Mouse (Mus musculus) heart, adult 2 months (tissue): ENCODE measurements around the gene Derl3. TPM values are rescaled to one million over a fixed set of nuclear protein-coding genes. Genes with fewer than 3 reads are reported as not detected.
"Not testable (repeated sequence)": the region's sequence is repeated elsewhere in the genome, so short reads cannot be mapped to it uniquely, and the experiment has no call there.

Experiments
- DNase-seq, 2 experiments: peaks; one replicate each; pipeline ENCODE4 v3.0.0; 2021
- H3K27ac ChIP-seq: fragments of 200-600 bp; 2 replicates; pipeline ENCODE4 v1.8.1; 2022
- H3K27me3 ChIP-seq: fragments of 200-500 bp; 2 replicates; pipeline ENCODE4 v1.6.1; 2012; ENCODE audit warnings: mild to moderate bottlenecking, low read length, inconsistent platforms, mixed read lengths; ENCODE audit not compliant: control insufficient read depth, insufficient read depth
- H3K36me3 ChIP-seq: fragments of 200-500 bp; 2 replicates; pipeline ENCODE4 v1.6.1; 2012; ENCODE audit warnings: low read length, inconsistent platforms; ENCODE audit not compliant: control insufficient read depth, insufficient read depth
- H3K4me1 ChIP-seq: fragments of 200-500 bp; 2 replicates; pipeline ENCODE4 v1.6.1; 2011; ENCODE audit warnings: low read length; ENCODE audit not compliant: control insufficient read depth, insufficient read depth
- H3K4me3 ChIP-seq: fragments of 200-600 bp; 2 replicates; pipeline ENCODE4 v1.8.1; 2022
- H3K79me2 ChIP-seq: fragments of 200-500 bp; replicated peaks from 2 replicates; pipeline ENCODE4 v1.6.1; 2012; ENCODE audit warnings: mild to moderate bottlenecking, inconsistent platforms, low read length, moderate library complexity, mixed read lengths; ENCODE audit not compliant: control insufficient read depth, insufficient read depth
- H3K9ac ChIP-seq: fragments of 200-500 bp; 2 replicates; pipeline ENCODE4 v1.6.1; 2012; ENCODE audit warnings: low read depth, mild to moderate bottlenecking, control low read depth, inconsistent platforms, low read length, mixed read lengths
- CTCF ChIP-seq: fragments of 200-600 bp; IDR thresholded peaks from 2 replicates; pipeline ENCODE4 v1.8.1; 2022; ENCODE audit warnings: antibody characterized with exemption, mild to moderate bottlenecking, moderate library complexity
- EP300 ChIP-seq: fragments of 200-500 bp; IDR thresholded peaks from 2 replicates; pipeline ENCODE4 v1.6.1; 2011; ENCODE audit warnings: low read depth, low read length, control low read depth; ENCODE audit not compliant: insufficient read depth
- POLR2A ChIP-seq: fragments of 200-500 bp; IDR thresholded peaks from 2 replicates; pipeline ENCODE4 v1.6.1; 2011; ENCODE audit warnings: mild to moderate bottlenecking, low read depth, low read length, control low read depth; ENCODE audit not compliant: insufficient read depth
- WGBS: fragments of 180-500 bp; shearing (Covaris S2); methylation state at CpG from one replicate; pipeline ENCODE4 v1.1.7; 2018; 5-methylcytosine and 5-hydroxymethylcytosine counted together
- intact Hi-C: fragments of 180-260 bp; cut with DNase I; formaldehyde crosslinking; loops from one replicate; pipeline ENCODE4 v1.15.1; 2025
- polyA plus RNA-seq: library from polyadenylated mRNA; depleted of rRNA; stranded (reverse); fragments of >200 nt; gene quantifications from 2 replicates; pipeline ENCODE4 v1.2.3, GENCODE M21; 2012
- total RNA-seq, 2 experiments: library from RNA; stranded (reverse); gene quantifications; 2 replicates each; pipeline ENCODE4 v1.2.3; 2021

Derl3 gene
- total and polyA plus RNA-seq, 3 experiments = 0.50 to 1.0 (median 0.65) TPM

- no peaks in the 10 kb centered on the region for H3K36me3 ChIP-seq
- DNase-seq = peak; percentile 79
- intact Hi-C loops = loop anchor here (1.0 kb wide), 1 partner anchor 68 kb away; no protein-coding TSS in a partner anchor
- no peak overlapping the region for H3K9ac ChIP-seq
- no peaks in the 10 kb centered on the region for H3K27me3 ChIP-seq
- WGBS = 1% methylated on average over 10 of the region's 10 CpGs
- no peak overlapping the region for H3K27ac ChIP-seq
- TF ChIP-seq CTCF (peak; percentile 64), POLR2A (no peak), EP300 (no peak)
- no peaks in the 10 kb centered on the region for H3K79me2 ChIP-seq
- no peaks in the 10 kb centered on the region for H3K4me1 ChIP-seq
- H3K4me3 ChIP-seq = no peak overlapping the region
These were observed 10.0 kb upstream of the Derl3 start for GRCm38 (mm10) chr10:75883232-75883552.

DNA sequence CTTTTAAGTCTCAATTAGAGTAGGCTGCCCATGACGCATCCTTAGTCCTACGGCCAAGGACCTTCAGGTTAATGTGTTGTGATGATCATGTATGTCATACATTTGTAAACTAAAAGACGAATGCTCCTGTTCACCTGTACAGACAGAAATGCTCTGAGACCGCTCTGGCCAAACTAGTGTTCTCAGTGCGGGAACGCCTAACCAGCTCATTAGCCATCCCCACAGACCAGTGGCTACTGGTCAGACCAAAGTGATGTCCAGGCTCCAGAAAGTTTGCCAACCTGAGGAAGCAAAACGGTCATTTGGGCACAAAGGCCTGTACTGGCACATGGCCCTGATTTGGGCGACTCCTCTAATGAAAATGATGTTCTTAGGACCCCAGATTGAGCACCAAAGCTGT is 8.5 kb upstream of the Derl3 start:
- intact Hi-C loops = no loop called here

DNA sequence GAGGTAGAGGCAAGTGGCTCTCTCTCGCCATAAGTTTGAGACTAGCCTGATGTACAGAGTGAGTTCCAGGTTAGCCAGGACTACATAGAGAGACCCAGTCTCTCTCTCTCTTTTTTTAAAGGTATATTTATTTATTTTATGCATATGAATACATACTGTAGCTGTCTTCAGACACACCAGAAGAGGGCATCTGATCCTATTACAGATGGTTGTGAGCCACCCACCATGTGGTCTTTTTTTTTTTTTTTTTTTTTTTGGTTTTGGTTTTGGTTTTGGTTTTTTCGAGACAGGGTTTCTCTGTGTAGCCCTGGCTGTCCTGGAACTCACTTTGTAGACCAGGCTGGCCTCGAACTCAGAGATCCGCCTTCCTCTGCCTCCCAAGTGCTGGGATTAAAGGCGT is 5.7 kb upstream of the Derl3 start:
- H3K36me3 ChIP-seq, intact Hi-C loops, H3K27ac ChIP-seq, H3K27me3 ChIP-seq, H3K79me2 ChIP-seq, H3K4me1 ChIP-seq, DNase-seq, H3K9ac ChIP-seq, H3K4me3 ChIP-seq: not testable (repeated sequence)
- 79% methylated on average over 5 of the region's 5 CpGs for WGBS

More for the DNA sequence above, 8.5 kb upstream of the Derl3 start:
- DNase-seq = no peak
- Histone ChIP-seq H3K27ac (no peak overlapping the region), H3K9ac (no peak overlapping the region), H3K36me3 (no peaks in the 10 kb centered on the region), H3K4me1 (no peaks in the 10 kb centered on the region), H3K79me2 (no peaks in the 10 kb centered on the region), H3K4me3 (no peak overlapping the region), H3K27me3 (no peaks in the 10 kb centered on the region)
- WGBS = 92% methylated on average over 8 of the region's 8 CpGs
- TF ChIP-seq POLR2A = no peak
- TF ChIP-seq CTCF = no peak
- no peak for TF ChIP-seq EP300

DNA sequence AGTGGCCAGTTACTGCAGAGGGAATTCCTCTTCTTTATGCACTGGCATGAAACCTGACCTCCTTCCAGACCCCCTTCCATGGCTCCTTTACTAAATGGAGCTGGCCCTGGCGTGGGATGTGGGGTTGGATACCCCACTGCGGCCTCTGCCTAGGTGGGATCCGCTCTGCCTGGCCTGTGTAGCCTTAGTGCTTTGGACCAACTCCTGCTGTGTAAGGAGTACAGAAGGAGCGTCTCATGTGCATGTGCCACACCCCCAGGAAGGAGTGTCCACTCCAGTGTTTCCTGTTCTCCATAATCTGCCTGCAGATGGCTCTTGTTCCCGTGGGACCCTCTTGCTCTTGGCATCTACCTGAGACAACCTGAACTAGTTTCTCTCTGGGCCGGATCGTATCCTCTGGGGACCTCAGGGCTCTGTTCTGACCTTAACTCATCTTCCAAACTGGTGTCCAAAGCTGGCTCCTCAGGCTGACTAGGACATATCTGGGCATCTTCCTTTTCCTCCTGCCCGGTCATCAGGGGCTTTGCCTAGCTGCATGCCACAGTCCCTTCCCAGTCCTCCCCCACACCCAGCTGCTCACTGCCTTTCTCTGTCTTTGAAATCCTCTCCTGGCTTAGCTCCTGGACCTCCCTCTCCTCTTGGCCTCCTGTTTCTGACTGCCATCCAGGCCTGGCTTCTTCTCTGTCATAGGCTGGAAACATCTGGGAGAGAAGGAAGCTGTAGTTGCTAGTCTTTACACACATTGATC is 3.6 kb upstream of the Derl3 start:
- Histone ChIP-seq H3K36me3 (no peaks in the 10 kb centered on the region), H3K4me1 (peaks cover 2% of the 10 kb centered on the region; the same call in 1 of the 2 replicates), H3K27ac (no peak overlapping the region), H3K4me3 (no peak overlapping the region), H3K27me3 (no peaks in the 10 kb centered on the region), H3K79me2 (no peaks in the 10 kb centered on the region), H3K9ac (no peak overlapping the region)
- TF ChIP-seq POLR2A (no peak), CTCF (no peak), EP300 (no peak)
- intact Hi-C loops = loop anchor here (10.0 kb wide), 1 partner anchor 145 kb away; the partner anchor contains the start of gene Zfp280b
- DNase-seq = no peak
- 41% methylated on average over 8 of the region's 8 CpGs for WGBS

DNA sequence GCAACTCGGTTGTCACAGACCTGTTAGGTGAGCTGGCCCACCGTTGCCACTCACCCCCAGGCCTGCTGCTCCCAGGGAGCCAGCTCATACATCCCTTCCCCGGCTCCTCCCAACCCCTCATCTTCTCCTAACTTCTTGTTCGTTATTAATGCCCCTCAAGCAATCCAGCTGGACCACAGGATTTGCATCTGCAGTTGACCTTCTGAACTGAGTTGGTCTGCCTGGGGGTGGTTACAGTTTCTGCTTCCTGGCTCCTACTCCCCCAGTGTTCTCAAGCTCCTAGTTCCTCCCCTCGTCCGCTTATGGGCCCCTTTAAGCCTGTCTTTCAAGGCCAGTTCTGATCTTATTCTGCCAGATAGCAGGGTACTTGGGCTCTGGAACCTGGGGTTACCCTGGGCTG is 1.4 kb downstream of the Derl3 start:
- Histone ChIP-seq H3K36me3 (peaks cover 6% of the 10 kb centered on the region; the same call in 1 of the 2 replicates), H3K4me1 (peaks cover 15% of the 10 kb centered on the region), H3K79me2 (no peaks in the 10 kb centered on the region), H3K9ac (no peak overlapping the region), H3K27me3 (no peaks in the 10 kb centered on the region), H3K4me3 (no peak overlapping the region), H3K27ac (no peak overlapping the region)
- no peak for DNase-seq
- TF ChIP-seq POLR2A (no peak), CTCF (no peak), EP300 (no peak)
- WGBS = 76% methylated on average over 6 of the region's 6 CpGs
- intact Hi-C loops = loop anchor here (10.0 kb wide), 1 partner anchor 140 kb away; the partner anchor contains the start of gene Zfp280b

- no peaks in the 10 kb centered on the region for H3K27me3 ChIP-seq
- 97% methylated on average over 5 of the region's 5 CpGs for WGBS
- no peaks in the 10 kb centered on the region for H3K79me2 ChIP-seq
- H3K9ac ChIP-seq = no peak overlapping the region
- intact Hi-C loops = loop anchor here (10.0 kb wide), 1 partner anchor 139 kb away; the partner anchor contains the start of gene Zfp280b
- H3K36me3 ChIP-seq = peaks cover 9% of the 10 kb centered on the region
- no peak for TF ChIP-seq POLR2A
- TF ChIP-seq EP300 = no peak
- no peak for TF ChIP-seq CTCF
- H3K4me1 ChIP-seq = peaks cover 15% of the 10 kb centered on the region
- H3K4me3 ChIP-seq = no peak overlapping the region
- DNase-seq = no peak
- H3K27ac ChIP-seq = no peak overlapping the region
These were observed 2.5 kb downstream of the Derl3 start for GRCm38 (mm10) chr10:75895730-75896129.
